24 mouse cellular contexts compared by ENCODE assay signal in the genomic region with DNA sequence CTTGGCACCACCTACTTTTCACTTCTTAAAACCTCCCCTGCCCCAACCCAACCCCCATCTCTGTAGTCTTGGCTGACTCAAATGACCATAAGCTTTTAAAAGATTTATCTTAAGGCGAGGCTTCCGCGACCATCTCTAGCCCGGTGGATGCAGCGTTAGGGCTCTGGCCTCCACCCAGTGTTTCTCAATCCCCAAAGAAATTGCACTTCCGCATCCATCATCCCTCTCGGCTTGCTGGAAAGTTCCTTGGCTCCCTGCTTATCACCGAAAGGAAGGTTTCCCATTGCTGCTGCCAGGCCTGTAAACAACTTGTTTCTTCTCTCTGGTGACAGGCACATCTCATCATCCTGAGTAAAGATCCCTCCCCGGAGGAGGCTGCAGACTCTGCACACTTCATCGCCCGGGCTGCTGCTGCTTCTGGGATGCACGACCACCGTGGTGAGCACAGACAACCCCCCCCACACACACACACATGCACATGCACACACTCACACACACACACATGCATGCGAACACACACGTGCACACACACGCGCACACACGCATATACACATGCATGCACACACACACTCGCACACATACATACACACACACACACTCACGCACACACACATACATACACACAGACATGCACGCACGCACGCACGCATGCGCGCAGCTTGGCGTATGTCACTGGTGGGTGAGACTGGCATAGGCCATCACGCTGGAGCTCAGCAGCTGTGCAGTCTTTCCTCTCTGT. TPM values are rescaled to one million over a fixed set of nuclear protein-coding genes. Genes with fewer than 3 reads are reported as not detected.
DNase-seq lines count a peak whose midpoint lies in the region; ATAC-seq lines count a peak whose summit lies in the region.
"Had no signal": no experiment of that assay in that cellular context is flagged by ENCODE, and none has a peak within 500 bp of the region (broad histone marks: within the 10 kb centered on the region; RNA-seq: fewer than 3 reads in every experiment).

No protein-coding gene starts in this region.

- no peak overlapping the region for H3K4me3 ChIP-seq in heart, embryonic 11.5 days (ENCODE audit: low read depth, low read length)
- H3K4me3 ChIP-seq: forebrain, embryonic 12.5 days; heart, embryonic 13.5 days; intestine, embryonic 15.5 days; limb, embryonic 10.5 days; liver, embryonic 12.5 days; midbrain, embryonic 12.5 days; neural tube, embryonic 12.5 days had no signal

- H3K9ac ChIP-seq in heart, embryonic 11.5 days (ENCODE audit: low read depth, low read length): no peak overlapping the region
- H3K9ac ChIP-seq: forebrain, embryonic 12.5 days; heart, embryonic 13.5 days; intestine, embryonic 15.5 days; liver, embryonic 12.5 days; midbrain, embryonic 12.5 days; neural tube, embryonic 12.5 days had no signal

- WGBS in heart, embryonic 11.5 days (ENCODE audit: insufficient replicate concordance): 88% methylated on average over 28 of the region's 28 CpGs

- no peaks in the 10 kb centered on the region for H3K27me3 ChIP-seq in heart, embryonic 11.5 days (ENCODE audit: control insufficient read depth, insufficient read depth, low read length)
- H3K27me3 ChIP-seq: forebrain, embryonic 12.5 days; heart, embryonic 13.5 days; intestine, embryonic 15.5 days; liver, embryonic 12.5 days; midbrain, embryonic 12.5 days; neural tube, embryonic 12.5 days had no signal

- H3K27ac ChIP-seq in heart, embryonic 11.5 days (ENCODE audit: low read depth, low read length): no peak overlapping the region
- H3K27ac ChIP-seq: forebrain, embryonic 12.5 days; heart, embryonic 13.5 days; intestine, embryonic 15.5 days; limb, embryonic 10.5 days; liver, embryonic 12.5 days; macrophage; midbrain, embryonic 12.5 days; neural tube, embryonic 12.5 days had no signal

- ATAC-seq in heart, embryonic 11.5 days (replicated peaks; ENCODE audit: insufficient number of reproducible peaks, low FRiP score, low TSS enrichment): no peak
- ATAC-seq: intestine, embryonic 15.5 days; liver, embryonic 12.5 days had no signal

- peaks cover 21% of the 10 kb centered on the region for H3K4me1 ChIP-seq in heart, embryonic 11.5 days (ENCODE audit: control insufficient read depth, insufficient read depth, low read length)
- H3K4me1 ChIP-seq: forebrain, embryonic 12.5 days; limb, embryonic 10.5 days; midbrain, embryonic 12.5 days had no signal

- peak; percentile 69 to 71 for DNase-seq in heart, adult 18-20 months
- peak; percentile 47 for DNase-seq in urinary bladder, postnatal 14 days (ENCODE audit: low spot score)
- no peak for DNase-seq in urinary bladder, adult 2 months (ENCODE audit: low spot score)
- DNase-seq in lung, postnatal 10 days: peak; percentile 72
- DNase-seq in layer of hippocampus, adult 18-20 months (ENCODE audit: low spot score in 2 of 2): no peak
- DNase-seq in adrenal gland, adult 8-10 months: no peak
- no peak for DNase-seq in thymus, postnatal 14 days
- DNase-seq: cerebellum, adult 9-11 months; gastrocnemius, postnatal 10 days; kidney, adult 9 months; kidney, postnatal 25 days; layer of hippocampus, adult 9-11 months; right cerebral cortex, adult 18-20 months; thymus, postnatal 36 days had no signal

- peaks cover 4% of the 10 kb centered on the region; the same call in 1 of the 2 replicates for H3K36me3 ChIP-seq in heart, embryonic 11.5 days (ENCODE audit: control insufficient read depth, insufficient read depth, low read length)
- H3K36me3 ChIP-seq: G1E; intestine, embryonic 15.5 days had no signal

- H3K4me2 ChIP-seq in heart, embryonic 11.5 days: no peak overlapping the region
- H3K4me2 ChIP-seq: forebrain, embryonic 12.5 days; heart, embryonic 13.5 days; intestine, embryonic 15.5 days; liver, embryonic 12.5 days; midbrain, embryonic 12.5 days; neural tube, embryonic 12.5 days had no signal

- no peaks in the 10 kb centered on the region for H3K9me3 ChIP-seq in heart, embryonic 11.5 days (replicated peaks; ENCODE audit: control insufficient read depth, low read length)
- H3K9me3 ChIP-seq: forebrain, embryonic 12.5 days; heart, embryonic 13.5 days; intestine, embryonic 15.5 days; limb, embryonic 10.5 days; liver, embryonic 12.5 days; midbrain, embryonic 12.5 days; neural tube, embryonic 12.5 days had no signal

RNA-seq across cellular contexts. Expression of gene Ttc23, which starts 50.9 kb away (rescaled TPM):
- 10 to 100 TPM; 16.7 to 18.2 TPM for total RNA-seq in heart, adult 18-20 months (2021)
- polyA plus RNA-seq in heart, embryonic 11.5 days (2014; fragmentation: Nextera tagmentation; extraction: Ambion mirVana): 20.2 and 24.6 TPM in 2 replicates
- polyA plus RNA-seq in urinary bladder, adult 2 months (2012; rRNA removed): 15.3 and 21.1 TPM in 2 replicates
- 1 to 10 TPM; 5.2 to 6.6 TPM for total RNA-seq in layer of hippocampus, adult 18-20 months (2021)
- total RNA-seq in adrenal gland, adult 8-10 months (2022): 10 to 100 TPM; 41.4 to 55.0 (median 44.1) TPM

RNA-seq across cellular contexts. Expression of gene Lrrc28, which starts 53.0 kb away (rescaled TPM):
- total RNA-seq in heart, adult 18-20 months (2021): 10 to 100 TPM; 12.8 to 13.9 TPM
- polyA plus RNA-seq in heart, embryonic 11.5 days (2014; fragmentation: Nextera tagmentation; extraction: Ambion mirVana): 10.8 and 11.5 TPM in 2 replicates
- 36.5 and 38.5 TPM in 2 replicates for polyA plus RNA-seq in urinary bladder, adult 2 months (2012; rRNA removed)
- total RNA-seq in layer of hippocampus, adult 18-20 months (2021): 10 to 100 TPM; 37.5 to 41.0 TPM
- total RNA-seq in adrenal gland, adult 8-10 months (2022): 10 to 100 TPM; 24.7 to 32.5 (median 27.5) TPM

Comparison
In these comparisons a context has a peak if more than half of its experiments do, and no peak if none do; other contexts are left out.
1. DNase-seq: peak in heart, adult 18-20 months (2 of 2), urinary bladder, postnatal 14 days (single experiment) and lung, postnatal 10 days (single experiment); none in urinary bladder, adult 2 months (single experiment), layer of hippocampus, adult 18-20 months (0 of 2), adrenal gland, adult 8-10 months (single experiment) and thymus, postnatal 14 days (single experiment).